Mouse (Mus musculus): Measurements from ENCODE around the gene Piezo1.

Gene Piezo1

DNA sequence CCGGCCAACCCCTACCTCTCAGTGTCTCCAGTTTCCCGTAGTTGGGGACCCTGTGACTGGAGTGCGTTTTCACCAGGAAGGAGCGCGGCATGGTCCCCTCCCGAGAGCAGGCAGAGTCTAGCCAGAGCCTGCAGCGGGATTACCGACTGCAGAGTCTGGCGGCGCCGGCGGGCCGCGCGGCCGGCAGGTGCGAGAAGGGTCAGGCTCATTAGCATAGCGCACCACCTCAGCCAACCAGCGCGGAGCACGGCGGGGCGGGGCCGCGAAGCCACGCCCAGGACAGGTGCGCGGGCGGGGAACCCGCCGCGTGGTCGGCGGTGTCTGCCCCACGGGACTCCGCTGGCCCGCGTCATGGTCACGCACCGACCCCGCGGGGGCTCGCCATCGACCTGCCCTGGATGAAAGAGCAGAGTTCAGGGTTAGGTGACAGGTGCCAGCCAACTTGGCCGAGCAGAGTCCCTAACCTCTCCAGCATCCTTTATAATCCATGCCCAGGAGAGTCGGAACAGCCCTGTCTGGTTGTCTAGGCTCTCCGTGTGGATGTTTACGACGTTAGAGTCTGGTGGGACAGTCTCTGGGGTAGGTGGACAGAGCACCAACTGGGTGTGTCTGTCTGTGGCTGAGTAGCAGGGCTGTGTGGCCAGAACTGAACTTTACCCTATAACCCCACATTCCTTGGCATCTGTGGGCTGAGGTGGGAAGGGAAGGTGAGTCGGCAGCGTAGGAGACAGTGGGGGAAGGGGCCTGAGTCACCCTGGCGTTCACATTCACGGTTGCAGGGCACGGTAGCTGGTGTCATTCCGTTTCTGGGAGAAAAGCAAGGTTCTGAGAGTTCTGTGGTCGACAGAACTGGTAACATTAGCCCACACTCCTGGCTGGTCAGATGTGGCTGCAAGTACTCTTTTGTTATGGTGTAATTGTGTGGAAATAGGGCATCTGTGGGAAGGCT, 90.3 kb downstream of the Piezo1 start, which contains the start of gene Snai3:
TSS of gene Snai3 (minus strand) at position 210 of the 949 bp plus-strand sequence.
- in situ Hi-C loops (cut with MboI, MseI), result no loop called here

GRCm38 (mm10) chr8:122459990-122460389, 91.1 kb downstream of the Piezo1 start:
- in situ Hi-C loops (cut with MboI, MseI), result no loop called here

DNA sequence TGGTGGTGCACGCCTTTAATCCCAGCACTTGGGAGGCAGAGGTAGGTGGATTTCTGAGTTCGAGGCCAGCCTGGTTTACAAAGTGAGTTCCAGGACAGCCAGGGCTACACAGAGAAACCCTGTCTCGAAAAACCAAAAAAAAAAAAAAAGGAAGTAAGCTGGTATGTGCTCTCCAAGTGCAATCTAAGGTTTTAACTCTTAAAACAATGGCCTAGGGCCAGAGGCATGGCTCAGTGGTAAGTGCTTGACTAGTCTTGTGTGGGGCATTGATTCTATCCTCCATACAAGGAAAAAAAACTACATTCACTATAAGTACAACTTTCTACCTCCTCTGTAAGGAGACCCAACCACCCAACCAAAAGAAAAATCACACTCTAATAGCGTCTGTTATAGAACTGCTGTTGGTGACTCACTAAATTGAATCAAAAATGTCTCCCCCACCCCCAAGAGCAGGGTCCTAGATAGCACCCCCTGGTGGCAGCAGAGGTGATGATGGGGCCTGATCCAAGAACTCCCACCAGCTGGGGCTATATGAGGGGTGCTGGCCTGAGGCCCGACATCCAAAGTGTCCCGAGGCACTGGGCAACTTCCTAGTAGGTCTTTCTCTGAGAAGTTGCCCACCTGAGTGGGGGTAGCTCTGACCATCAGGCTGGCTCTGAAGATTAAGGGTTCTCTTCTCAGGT, 91.8 kb downstream of the Piezo1 start:
- in situ Hi-C loops (cut with MboI, MseI), result no loop called here

GRCm38 (mm10) chr8:122457171-122457570, 94.0 kb downstream of the Piezo1 start:
- in situ Hi-C loops (cut with MboI, MseI), result no loop called here

DNA sequence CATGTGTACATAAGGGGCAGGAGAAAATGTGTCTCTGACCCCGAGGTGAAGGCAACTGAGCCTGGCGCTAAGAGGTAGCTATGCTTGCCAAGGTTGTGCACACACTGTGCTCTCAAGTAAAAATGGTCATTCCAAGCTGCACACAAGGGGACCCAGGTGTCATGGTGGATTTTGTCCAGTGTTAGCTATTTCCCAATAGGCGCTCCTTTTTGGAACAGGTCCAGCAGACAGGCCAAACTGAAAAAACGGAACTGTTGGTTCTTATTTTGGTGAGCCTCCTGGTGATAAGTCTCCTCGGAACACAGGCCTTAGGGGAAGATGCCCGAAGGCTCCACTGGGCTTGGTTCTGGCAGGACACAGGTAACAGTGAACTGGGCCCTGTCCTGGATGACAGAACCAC, 96.7 kb downstream of the Piezo1 start:
- in situ Hi-C loops (cut with MboI, MseI), result no loop called here

GRCm38 (mm10) chr8:122452154-122452553, 99.0 kb downstream of the Piezo1 start:
- in situ Hi-C loops (cut with MboI, MseI), result no loop called here

- in situ Hi-C loops (cut with MboI, MseI), result no loop called here
These were observed 99.9 kb downstream of the Piezo1 start for GRCm38 (mm10) chr8:122451161-122451703.

DNA sequence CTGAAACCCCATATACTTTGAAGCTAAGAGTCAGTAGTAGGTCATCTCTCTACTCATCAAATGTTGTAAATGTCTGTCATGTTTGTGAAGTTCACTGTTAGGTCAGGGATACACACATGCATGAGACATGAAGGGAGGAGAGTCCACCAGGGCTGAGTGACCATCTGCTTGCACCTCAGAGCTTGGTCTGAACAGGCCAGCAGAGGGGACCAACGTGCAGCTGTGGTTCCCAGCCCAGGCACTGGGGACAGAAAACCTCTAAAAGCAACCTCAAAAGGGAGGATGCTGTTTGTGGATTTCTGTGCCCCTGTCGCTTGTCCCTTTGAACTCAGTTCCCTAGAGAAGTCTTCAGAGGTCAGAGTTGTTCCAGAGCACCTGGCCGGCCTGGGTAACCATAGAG, 105.9 kb downstream of the Piezo1 start:
- in situ Hi-C loops (cut with MboI, MseI), result no loop called here

DNA sequence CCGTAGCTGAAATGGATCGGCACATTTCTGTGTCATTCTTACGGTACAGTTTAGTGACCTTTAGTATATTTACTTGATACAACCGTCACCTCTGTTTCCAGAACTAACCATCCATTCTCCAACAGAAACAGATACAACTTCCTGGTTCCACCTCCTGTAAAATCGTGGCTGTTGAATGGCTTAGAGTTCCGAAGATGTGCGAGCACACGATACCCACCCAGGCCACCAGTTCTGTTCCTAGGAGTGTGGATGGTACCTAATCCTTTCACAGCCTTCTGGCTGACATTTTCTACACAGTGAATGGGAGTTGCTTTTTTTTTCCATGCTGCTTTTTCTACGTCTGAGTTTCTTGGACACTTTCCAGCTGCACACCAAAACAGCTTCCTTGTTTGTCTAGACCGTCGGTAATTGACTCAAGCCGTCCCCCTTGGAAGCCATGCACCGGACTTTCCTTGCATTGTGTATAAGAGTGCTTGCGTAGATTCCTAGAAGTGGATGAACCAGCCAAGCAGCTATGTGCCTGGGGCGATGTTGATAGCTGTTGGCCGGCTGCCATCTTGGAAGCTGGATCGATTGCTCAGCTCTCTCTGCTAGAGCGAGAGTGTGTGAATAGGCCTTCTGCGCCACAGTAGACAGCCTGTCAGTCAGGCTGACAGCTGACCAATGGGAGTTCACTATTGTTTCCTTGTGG, 106.9 kb downstream of the Piezo1 start:
- in situ Hi-C loops (cut with MboI, MseI), result no loop called here

DNA sequence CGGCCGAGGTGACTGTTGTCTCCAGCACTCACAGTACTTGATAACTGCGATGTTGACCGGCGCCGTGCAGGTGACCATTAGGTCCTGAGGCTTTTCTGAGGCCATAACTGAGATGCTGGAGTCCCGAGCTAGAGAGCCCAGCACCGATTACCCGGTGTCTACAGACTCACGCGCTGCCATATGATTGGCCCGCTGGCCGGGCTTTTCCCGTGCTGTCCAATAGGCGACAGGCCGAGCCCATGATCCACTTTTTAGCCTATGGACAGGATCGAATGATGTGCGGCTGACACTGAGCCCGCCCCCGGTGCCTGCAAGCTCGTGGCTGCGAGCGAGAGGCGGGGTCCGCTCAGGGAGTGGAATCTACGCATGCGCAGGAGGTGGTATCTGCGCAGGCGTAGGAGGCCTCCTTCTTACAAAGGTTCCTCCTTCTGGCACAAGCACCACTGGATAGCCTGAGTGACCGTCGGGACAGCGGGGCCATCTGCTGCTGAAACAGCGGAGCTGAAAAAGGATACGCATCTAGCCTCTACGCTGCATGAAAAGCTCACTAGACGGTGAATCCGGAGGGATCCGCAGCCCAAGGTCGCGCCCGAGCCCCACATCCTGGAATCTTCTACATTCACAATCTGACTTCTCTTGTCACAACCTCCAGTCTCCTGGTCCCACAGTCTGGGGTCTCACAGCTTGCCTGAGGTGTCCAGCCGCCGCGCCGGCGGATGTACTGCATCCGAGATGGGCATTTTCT, 107.7 kb downstream of the Piezo1 start, which contains the start of gene Mvd:
TSS of gene Mvd (minus strand) at position 161 of the 745 bp plus-strand sequence.
- in situ Hi-C loops (cut with MboI, MseI), result no loop called here

DNA sequence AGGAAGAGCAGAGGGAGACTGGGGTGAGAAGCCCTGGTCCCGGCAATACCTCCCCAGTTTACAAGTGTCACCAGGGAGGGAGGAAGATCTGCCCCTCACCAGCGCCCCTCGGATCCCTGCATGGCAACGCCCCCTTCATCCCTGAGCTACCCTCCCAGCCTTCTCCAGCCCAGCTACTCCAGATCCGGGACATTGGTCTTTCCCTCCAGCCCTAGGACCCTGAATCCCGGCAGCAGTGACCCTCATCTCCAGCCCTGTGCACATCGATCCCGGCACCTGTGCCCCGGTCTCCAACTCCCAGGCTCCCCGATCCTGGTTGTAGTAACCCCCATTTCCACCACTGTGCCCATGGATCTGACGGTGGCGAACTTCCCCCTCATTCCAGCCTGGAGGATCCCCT, 108.3 kb downstream of the Piezo1 start:
- in situ Hi-C loops (cut with MboI, MseI), result no loop called here

DNA sequence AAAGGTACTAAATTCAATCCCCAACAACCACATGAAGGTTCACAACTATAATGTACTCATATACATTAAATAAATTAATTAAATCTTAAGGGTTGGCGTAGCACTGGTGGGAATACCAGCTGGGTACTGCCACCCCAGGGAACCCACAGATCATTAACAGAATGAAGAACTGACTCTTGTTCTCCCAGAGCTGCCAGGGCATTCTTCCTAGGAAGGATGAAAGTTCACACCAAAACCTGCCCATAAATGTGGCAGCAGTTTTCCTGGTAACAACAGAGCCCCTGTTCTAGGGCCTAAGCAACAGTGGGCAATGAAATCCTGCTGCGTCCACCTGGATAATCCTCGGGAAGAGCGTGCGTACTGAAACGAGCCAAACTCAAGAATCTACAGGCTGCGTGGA, 108.8 kb downstream of the Piezo1 start:
- in situ Hi-C loops (cut with MboI, MseI), result no loop called here

DNA sequence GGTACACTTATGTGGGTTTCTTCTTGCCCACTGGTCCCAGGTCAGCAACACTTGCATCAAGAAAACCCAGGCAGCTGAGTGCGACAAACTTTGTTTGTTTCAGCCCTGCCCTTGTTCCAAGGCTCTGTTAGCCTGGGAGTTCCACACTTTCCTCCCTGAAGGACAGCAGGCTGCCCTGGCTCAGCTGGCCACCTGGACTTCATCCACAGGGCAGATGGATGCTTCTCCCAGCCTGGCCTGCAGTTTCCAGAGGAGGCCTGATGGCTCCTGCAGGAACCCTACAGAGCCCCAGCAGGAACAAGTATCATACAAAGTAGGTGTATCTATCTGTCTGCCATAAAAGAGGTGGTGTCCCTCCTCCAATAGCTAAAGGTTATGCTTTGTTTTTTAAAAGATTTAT, 109.8 kb downstream of the Piezo1 start:
- in situ Hi-C loops (cut with MboI, MseI), result no loop called here

GRCm38 (mm10) chr8:122439336-122439735, 111.8 kb downstream of the Piezo1 start:
- in situ Hi-C loops (cut with MboI, MseI), result loop anchor here (5.0 kb wide), 1 partner anchor 33 kb away; no protein-coding TSS in a partner anchor

DNA sequence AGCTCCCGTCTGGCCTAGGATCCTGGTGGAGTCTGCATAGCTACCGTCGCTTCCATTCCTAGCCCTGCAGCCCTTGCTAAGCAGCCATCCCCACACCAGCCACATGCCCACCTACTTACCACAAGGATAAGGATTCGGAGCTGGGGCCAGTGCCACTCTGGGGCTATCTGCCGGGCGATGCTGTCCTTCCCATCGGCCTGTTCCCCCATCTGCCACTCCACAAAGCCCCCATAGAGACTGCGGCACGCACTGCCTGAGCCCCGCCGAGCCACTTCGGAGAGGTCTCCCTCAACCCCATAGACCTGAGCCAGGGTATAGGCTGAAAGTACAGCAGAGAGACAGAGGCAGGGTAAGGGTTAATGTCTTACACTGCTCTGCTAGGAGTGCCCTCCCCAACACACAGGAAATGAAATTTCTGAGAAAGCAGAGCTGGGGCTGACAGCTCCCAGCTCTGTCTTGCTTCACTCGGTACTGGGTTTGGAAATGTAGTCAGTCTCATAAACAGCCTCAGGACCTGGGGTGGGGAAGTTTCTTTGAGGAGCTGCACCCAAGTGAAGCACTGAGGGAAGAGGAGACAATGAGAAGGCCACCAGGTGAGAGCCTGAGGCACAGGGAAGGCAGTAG, 113.3 kb downstream of the Piezo1 start:
- in situ Hi-C loops (cut with MboI, MseI), result loop anchor here (5.0 kb wide), 1 partner anchor 34 kb away; no protein-coding TSS in a partner anchor

- in situ Hi-C loops (cut with MboI, MseI), result loop anchor here (5.0 kb wide), 1 partner anchor 36 kb away; no protein-coding TSS in a partner anchor
These were observed 114.5 kb downstream of the Piezo1 start for GRCm38 (mm10) chr8:122436586-122437125.

- in situ Hi-C loops (cut with MboI, MseI), result loop anchor here (5.0 kb wide), 1 partner anchor 36 kb away; no protein-coding TSS in a partner anchor
These were observed 115.0 kb downstream of the Piezo1 start for GRCm38 (mm10) chr8:122436146-122436545.

DNA sequence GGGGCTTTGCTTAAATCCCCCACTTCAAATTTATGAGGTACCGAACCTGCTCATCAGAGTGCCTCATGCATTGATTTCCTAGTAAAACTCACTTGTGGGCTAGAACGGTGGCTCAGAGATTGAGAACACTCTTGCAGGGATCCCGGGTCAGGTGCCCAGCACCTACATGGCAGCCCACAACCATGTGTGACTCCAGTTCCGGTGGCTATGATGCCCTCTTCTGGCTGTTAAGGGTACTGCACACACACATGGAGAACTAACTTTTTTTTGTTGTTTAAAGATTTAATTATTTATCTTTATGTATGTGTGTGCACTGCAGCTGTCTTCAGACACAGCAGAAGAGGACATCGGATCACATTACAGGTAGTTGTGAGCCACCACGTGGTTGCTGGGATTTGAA, 115.8 kb downstream of the Piezo1 start:
- in situ Hi-C loops (cut with MboI, MseI), result loop anchor here (5.0 kb wide), 1 partner anchor 37 kb away; no protein-coding TSS in a partner anchor

DNA sequence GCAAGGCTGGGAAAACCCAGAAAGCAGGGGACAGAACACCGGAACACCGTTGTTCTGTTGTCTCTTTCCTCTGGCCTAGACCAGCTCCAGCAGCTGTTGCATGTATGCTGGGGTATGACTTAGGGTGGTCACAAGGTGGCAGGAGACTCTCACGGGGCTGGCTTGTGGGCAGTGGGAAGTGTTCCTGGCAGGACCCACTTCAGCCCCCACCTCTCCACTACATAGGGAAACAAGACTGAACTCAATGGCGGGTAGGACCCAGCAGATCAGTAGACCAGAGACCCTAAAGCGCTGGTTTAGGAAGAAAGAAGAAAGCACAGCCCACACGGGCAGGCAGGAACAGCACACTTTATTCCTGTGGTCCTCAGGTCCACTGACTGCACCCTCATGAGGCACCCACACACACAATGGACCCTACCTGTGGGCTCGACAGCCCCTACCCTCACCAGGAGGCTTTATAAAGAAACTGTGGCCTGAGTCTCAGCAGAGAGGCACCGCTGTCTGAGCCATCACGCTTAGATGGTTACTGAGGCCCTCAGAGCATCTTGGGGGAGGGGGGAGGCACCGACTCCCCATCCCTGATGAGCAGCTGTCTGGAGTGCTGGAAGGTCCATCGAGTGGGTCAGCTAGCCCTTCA, 117.7 kb downstream of the Piezo1 start:
- in situ Hi-C loops (cut with MboI, MseI), result no loop called here

All from T-helper 2 cell (primary cell).